Mouse (Mus musculus) urinary bladder, postnatal 25 days (tissue): ENCODE data around the gene Phc2.
"Not testable (repeated sequence)": the region's sequence is repeated elsewhere in the genome, so short reads cannot be mapped to it uniquely, and the experiment has no call there.

Source experiments
- DNase-seq: peaks from one replicate; pipeline ENCODE4 v3.0.0; 2022; ENCODE audit warnings: low spot score

The Phc2 gene

GRCm38 (mm10) chr4:128646762-128647161 lies 7.7 kb upstream of the Phc2 start:
- DNase-seq: no peak

- DNase-seq: no peak
Observed at GRCm38 (mm10) chr4:128648567-128649255, 5.8 kb upstream of the Phc2 start.

- no peak for DNase-seq
Observed at GRCm38 (mm10) chr4:128651530-128651929, 3.0 kb upstream of the Phc2 start.

GRCm38 (mm10) chr4:128652584-128653298 lies 1.8 kb upstream of the Phc2 start:
- DNase-seq: no peak

GRCm38 (mm10) chr4:128655446-128655845 lies 944 bp downstream of the Phc2 start:
- no peak for DNase-seq

- no peak for DNase-seq
Observed at GRCm38 (mm10) chr4:128660196-128660595, 5.7 kb downstream of the Phc2 start.

GRCm38 (mm10) chr4:128661063-128661462 lies 6.6 kb downstream of the Phc2 start:
- DNase-seq: no peak

GRCm38 (mm10) chr4:128664002-128664401 lies 9.5 kb downstream of the Phc2 start:
- DNase-seq: no peak

GRCm38 (mm10) chr4:128666362-128666761 lies 11.9 kb downstream of the Phc2 start:
- DNase-seq: not testable (repeated sequence)

- DNase-seq: not testable (repeated sequence)
Observed at GRCm38 (mm10) chr4:128667195-128667594, 12.7 kb downstream of the Phc2 start.

GRCm38 (mm10) chr4:128669229-128669628 lies 14.7 kb downstream of the Phc2 start:
- no peak for DNase-seq

- no peak for DNase-seq
Observed at GRCm38 (mm10) chr4:128670566-128671191, 16.2 kb downstream of the Phc2 start.

- no peak for DNase-seq
Observed at GRCm38 (mm10) chr4:128672494-128672893, 18.0 kb downstream of the Phc2 start.

- DNase-seq: no peak
Observed at GRCm38 (mm10) chr4:128678564-128679217, 24.2 kb downstream of the Phc2 start.

- no peak for DNase-seq
Observed at GRCm38 (mm10) chr4:128681126-128681525, 26.6 kb downstream of the Phc2 start.

- no peak for DNase-seq
Observed at GRCm38 (mm10) chr4:128682281-128682680, 27.8 kb downstream of the Phc2 start.

- no peak for DNase-seq
Observed at GRCm38 (mm10) chr4:128683706-128684105, 29.2 kb downstream of the Phc2 start.

- DNase-seq: no peak
Observed at GRCm38 (mm10) chr4:128684108-128684507, 29.6 kb downstream of the Phc2 start.

GRCm38 (mm10) chr4:128688513-128688913 lies 34.0 kb downstream of the Phc2 start:
- DNase-seq: no peak

GRCm38 (mm10) chr4:128688976-128689375 lies 34.5 kb downstream of the Phc2 start:
- no peak for DNase-seq

- no peak for DNase-seq
Observed at GRCm38 (mm10) chr4:128689739-128690304, 35.3 kb downstream of the Phc2 start.

- DNase-seq: no peak
Observed at GRCm38 (mm10) chr4:128691195-128691594, 36.7 kb downstream of the Phc2 start.
